Mouse (Mus musculus): ENCODE data around the gene 2210407C18Rik.

2210407C18Rik gene

DNA sequence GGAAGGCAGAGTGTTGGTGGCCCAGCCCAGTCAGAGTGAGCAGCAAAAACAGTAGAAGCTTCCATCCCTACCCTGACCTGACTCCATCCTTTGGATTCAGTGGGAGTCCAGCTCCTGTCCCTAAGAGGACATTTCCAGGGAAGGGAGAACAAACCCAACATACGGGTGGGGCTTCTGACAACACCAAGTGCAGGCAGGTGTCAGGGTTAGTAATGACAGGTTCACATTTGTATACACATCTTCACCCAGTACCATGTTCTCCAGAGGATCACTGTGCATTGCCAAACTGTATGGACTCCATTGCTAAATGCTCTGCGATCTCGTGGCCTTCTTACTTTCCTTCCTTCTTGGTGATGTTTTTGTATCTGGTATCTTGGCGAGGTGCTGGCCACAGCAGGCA, at the start of gene 2210407C18Rik:
TSS of gene 2210407C18Rik (minus strand) at position 101 of the 400 bp plus-strand sequence.
- no peak for DNase-seq (ENCODE audit: low read depth)

DNA sequence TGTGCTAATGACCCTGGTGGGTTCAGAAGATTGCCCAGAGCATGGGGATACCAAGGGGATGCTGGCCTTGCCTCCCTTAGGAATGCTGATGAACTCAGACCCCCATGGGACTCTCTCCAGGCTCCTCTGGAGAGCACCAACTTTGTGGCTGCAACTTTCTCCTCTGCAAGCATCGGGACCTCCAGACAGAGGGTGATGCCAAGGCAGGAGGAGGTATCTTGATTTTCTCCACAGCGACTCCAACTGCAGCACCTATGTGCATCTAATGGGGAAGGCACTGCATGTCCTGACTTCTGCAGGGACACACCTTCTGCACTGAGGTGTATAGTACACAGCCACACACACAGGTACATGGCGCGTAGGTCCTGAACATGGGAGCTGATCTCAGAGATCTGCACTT, 42.7 kb upstream of the 2210407C18Rik start, which contains the start of gene Olfr322:
TSS of gene Olfr322 (plus strand) at position 187 of the 400 bp plus-strand sequence.
- no peak for DNase-seq (ENCODE audit: low read depth)

- no peak for DNase-seq (ENCODE audit: low read depth)
Observed at GRCm38 (mm10) chr11:58655151-58655550, 39.3 kb upstream of the 2210407C18Rik start.

GRCm38 (mm10) chr11:58643350-58643749, 27.5 kb upstream of the 2210407C18Rik start:
- peak; percentile 91 for DNase-seq (ENCODE audit: low read depth)

DNA sequence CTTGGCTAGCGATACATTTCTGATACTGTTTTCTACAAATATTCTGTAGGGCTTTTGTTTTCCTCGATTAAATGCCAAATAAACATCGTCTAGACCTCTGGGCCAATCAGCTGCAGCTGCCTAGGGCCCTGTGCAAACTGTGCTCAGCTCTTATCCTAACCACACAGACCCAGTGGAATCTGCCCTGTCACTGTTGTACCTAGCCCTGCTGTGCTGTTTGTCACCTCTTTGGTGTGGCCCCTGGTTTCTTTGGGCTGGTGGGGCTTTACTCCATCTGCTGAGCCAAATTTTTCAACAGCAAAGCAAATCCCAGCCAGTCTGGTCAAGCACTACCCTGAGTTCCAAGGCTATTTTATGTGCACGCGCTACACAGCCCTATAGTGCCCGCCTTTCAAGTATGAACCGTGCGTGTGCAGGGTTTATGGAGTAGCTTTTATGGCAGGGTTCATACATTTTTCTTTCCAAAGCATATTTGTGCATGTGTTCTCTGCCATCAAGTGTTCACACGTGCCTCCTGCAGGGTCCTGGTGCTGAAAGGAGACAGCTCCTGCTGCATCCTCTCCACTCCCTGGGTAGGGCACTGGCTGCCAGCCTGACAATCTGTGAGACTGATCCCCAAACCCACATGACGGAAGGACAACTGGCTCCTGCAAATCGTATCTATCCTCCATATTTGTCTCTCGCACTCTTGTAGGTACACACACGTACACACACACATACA, 25.9 kb upstream of the 2210407C18Rik start:
- peak; percentile 87 for DNase-seq (ENCODE audit: low read depth)

GRCm38 (mm10) chr11:58641057-58641456, 25.2 kb upstream of the 2210407C18Rik start:
- DNase-seq (ENCODE audit: low read depth) = peak; percentile 70

DNA sequence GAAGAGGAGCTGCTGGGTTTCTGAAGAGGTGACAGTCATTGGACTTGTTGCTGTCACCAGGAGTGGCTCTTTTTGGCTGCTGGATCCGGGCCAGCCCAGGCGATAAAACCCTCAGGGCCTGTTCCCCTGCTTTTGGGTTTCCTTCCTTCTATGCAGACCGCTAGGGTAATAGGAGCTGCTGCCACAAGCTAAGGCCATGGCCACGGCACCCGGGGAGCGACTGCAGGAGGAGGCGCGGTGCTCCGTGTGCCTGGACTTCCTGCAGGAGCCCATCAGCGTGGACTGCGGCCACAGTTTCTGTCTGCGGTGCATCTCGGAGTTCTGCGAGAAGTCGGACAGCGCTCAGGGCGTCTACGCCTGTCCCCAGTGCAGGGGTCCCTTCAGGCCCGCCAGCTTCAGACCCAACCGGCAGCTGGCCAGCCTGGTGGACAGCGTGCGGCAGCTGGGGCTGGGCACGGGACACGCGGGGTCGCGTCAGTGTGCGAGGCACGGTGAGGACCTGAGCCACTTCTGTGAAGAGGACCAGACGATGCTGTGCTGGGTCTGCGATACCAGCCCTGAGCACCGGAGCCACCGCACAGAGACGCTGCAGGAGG, 24.5 kb upstream of the 2210407C18Rik start, which contains the start of gene Trim58:
TSS of gene Trim58 (plus strand) at position 194 of the 596 bp plus-strand sequence.
- peak; percentile 48 for DNase-seq (ENCODE audit: low read depth)

GRCm38 (mm10) chr11:58638176-58638701, 22.4 kb upstream of the 2210407C18Rik start:
- no peak for DNase-seq (ENCODE audit: low read depth)

GRCm38 (mm10) chr11:58636376-58636977, 20.6 kb upstream of the 2210407C18Rik start:
- DNase-seq (ENCODE audit: low read depth) = peak; percentile 57

DNA sequence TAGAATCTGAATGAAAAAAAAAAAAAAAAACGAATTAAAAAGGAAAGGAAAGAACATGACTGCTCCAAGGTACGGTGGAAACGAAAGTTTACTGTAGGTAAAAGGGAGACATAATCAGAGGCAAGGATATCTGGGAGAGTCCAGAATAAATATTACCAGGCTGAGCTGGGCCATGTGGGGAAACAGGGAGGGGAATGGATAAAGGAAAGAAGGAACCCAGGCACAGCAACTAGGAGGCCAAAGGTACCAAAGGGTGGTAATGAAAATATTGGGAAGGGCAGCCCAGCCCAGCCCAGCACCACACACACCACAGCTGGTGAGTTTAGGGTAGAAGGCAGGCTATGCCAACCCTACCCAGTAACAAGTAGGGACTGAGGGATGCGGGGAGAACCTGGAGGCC, 19.0 kb upstream of the 2210407C18Rik start:
- DNase-seq (ENCODE audit: low read depth) = no peak

DNA sequence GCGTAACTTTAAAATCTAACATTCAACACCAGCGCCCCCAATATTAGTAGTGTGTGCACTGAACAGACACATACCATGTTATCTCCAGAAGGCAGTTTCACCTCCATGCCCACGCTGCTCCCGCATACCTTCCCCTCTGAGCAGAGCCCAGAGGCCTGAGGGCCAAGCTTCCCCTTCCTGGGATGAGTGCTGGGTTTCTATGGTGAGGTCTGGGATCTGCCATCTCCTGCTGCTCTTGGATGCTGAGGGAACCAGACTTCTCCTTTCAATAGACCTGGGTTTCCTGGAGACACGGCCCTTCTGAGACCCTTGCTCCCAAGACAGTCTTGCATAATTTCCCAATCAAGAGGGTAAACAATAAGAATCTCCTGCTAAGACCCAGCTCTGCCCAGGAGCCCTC, 14.5 kb upstream of the 2210407C18Rik start, which contains the start of gene Olfr323:
TSS of gene Olfr323 (minus strand) at position 101 of the 400 bp plus-strand sequence.
- DNase-seq (ENCODE audit: low read depth) = no peak

DNA sequence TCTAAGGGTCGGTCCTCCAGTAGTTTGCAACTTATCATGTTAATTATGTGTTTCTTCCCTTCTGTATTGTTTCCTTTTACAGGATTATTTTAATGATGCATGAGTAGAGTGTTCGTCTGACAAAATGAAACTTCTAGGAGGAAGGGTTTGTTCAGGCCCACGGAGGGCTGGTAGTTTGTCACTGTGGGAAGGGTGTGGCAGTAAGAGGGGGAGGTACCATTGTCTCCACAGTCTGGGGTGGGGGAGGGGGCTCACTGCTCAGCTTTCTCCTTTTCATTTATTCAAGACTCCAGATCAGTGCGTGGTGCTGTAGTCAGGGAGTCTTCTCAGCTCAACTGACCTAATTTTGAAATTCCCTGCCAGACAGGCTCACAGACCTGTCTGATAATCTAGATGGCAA, 10.3 kb upstream of the 2210407C18Rik start:
- DNase-seq (ENCODE audit: low read depth) = no peak

DNA sequence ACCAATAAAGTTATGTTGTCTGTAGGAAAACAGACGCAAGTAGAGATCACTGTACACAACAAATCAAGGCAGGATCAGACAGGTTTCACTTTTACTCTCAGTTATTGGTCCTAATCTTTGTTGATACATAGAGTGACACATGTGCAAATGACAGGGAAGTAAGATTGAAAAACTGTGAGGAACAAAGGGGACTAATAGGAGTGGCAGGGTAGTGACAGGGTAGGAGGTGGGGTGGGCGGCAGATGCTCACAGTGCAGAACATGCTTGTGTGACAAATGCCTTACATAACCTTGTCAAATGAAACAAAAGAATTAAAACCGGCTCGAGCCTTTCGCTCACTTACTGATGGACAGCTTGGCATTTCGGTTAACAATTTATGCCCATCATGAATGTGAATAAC, 2.9 kb upstream of the 2210407C18Rik start:
- no peak for DNase-seq (ENCODE audit: low read depth)

GRCm38 (mm10) chr11:58618369-58618768, 2.5 kb upstream of the 2210407C18Rik start:
- DNase-seq (ENCODE audit: low read depth) = no peak

GRCm38 (mm10) chr11:58614526-58614925, 1.3 kb downstream of the 2210407C18Rik start:
- DNase-seq (ENCODE audit: low read depth) = no peak

- DNase-seq (ENCODE audit: low read depth) = no peak
Observed at GRCm38 (mm10) chr11:58613359-58613758, 2.5 kb downstream of the 2210407C18Rik start.

GRCm38 (mm10) chr11:58607030-58607429, 8.8 kb downstream of the 2210407C18Rik start:
- no peak for DNase-seq (ENCODE audit: low read depth)

GRCm38 (mm10) chr11:58606177-58606919, 9.5 kb downstream of the 2210407C18Rik start:
- no peak for DNase-seq (ENCODE audit: low read depth)

GRCm38 (mm10) chr11:58605228-58605627, 10.6 kb downstream of the 2210407C18Rik start:
- no peak for DNase-seq (ENCODE audit: low read depth)

GRCm38 (mm10) chr11:58604688-58605087, 11.2 kb downstream of the 2210407C18Rik start:
- DNase-seq (ENCODE audit: low read depth) = no peak

GRCm38 (mm10) chr11:58602800-58603560, 12.9 kb downstream of the 2210407C18Rik start:
- peak; percentile 13 for DNase-seq (ENCODE audit: low read depth)

All from c-Kit-positive CD71-positive TER-119-negative erythroid progenitor cells, embryonic 14.5 days (primary cell).